Mouse (Mus musculus): ENCODE results near the gene Pde4b.

DNA sequence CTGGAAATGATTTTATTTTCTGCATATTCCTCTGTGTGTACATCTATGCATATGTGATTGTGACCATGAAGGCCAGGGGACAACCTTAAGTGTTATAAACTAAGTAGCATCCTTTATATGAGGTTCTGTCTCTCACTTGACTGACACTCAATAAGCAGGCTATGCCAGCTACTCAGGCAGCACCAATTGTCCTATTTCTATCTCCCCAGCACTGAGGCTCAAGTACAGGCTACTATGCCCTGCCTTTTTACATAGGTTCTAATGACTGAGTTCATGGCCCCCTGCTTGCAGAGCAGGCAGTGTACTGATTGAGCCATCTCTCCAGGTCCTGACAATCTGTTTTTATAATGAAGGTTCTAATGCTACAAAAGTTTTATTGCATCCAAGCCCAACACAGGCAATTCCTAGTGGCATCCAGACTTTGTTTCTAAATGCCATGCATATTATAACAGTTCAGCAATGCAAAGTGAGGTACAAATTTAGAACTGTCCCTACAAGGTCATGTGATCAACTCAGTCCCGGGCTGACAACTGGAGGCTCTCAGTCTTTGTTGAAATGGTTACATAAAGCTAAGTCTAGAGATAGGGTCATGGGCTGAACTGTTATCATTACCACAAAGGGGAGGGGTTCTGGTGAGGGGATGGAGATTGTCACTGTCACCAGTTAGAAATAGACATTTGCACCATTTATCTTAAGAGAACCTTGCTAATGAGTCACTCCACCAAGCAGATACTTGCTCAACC lies 295.6 kb downstream of the Pde4b start:
- TF ChIP-seq TCF12 (IDR thresholded peaks at IDR 0.05; ENCODE audit: insufficient read depth, poor library complexity, severe bottlenecking) (no peak), TCF3 (IDR thresholded peaks at IDR 0.05; ENCODE audit: insufficient read length, low read depth) (no peak), POLR2A (IDR thresholded peaks at IDR 0.05; ENCODE audit: insufficient read length, low read depth) (no peak), MYOD1 (IDR thresholded peaks at IDR 0.05; ENCODE audit: control insufficient read depth in 1 of 3, insufficient read length in 2 of 3, low read depth in 2 of 3) (no peak), POLR2AphosphoS2 (IDR thresholded peaks at IDR 0.05; ENCODE audit: insufficient read length, low read depth) (no peak), MAX (IDR thresholded peaks at IDR 0.05; ENCODE audit: low read depth) (no peak), MYOG (IDR thresholded peaks at IDR 0.05; ENCODE audit: control insufficient read depth in 1 of 3, insufficient read depth in 1 of 3, insufficient read length in 2 of 3, low read depth in 2 of 3) (no peak)

Measured in myocyte (in vitro differentiated cells).